Mouse (Mus musculus) CH12.LX (cell line): ENCODE data around the gene Bcl2l12. TPM values are rescaled to one million over a fixed set of nuclear protein-coding genes. Genes with fewer than 3 reads are reported as not detected.

Experiments used
- DNase-seq: peaks from one replicate; pipeline ENCODE4 v3.0.0-alpha.2; 2013; ENCODE audit errors: extremely low read depth
- H3K27ac ChIP-seq: 2 replicates; pipeline ENCODE4 v1.5.1; 2012; ENCODE audit warnings: low read depth, mild to moderate bottlenecking, control low read depth, moderate library complexity; ENCODE audit not compliant: insufficient read depth
- H3K27me3 ChIP-seq: replicated peaks from 2 replicates; pipeline ENCODE3; 2012; ENCODE audit warnings: inconsistent platforms
- H3K36me3 ChIP-seq, 2 experiments: replicated peaks in 1 of 2; 2 replicates each; pipeline versions ENCODE3 to v1.6.1; 2012; ENCODE audit warnings: inconsistent platforms in 1 of 2, low read length in 1 of 2, mild to moderate bottlenecking in 1 of 2, mixed read lengths in 1 of 2, moderate library complexity in 1 of 2; ENCODE audit not compliant: control insufficient read depth in 1 of 2, insufficient read depth in 1 of 2
- H3K4me1 ChIP-seq, 2 experiments: 2 replicates each; pipeline ENCODE4 v1.6.1; 2012; ENCODE audit warnings: inconsistent platforms in 1 of 2, moderate library complexity in 1 of 2; ENCODE audit not compliant: insufficient read depth in 2 of 2, control insufficient read depth in 1 of 2
- H3K4me2 ChIP-seq: 2 replicates; pipeline ENCODE4 v1.6.1; 2012; ENCODE audit warnings: low read depth, mild to moderate bottlenecking, control low read depth; ENCODE audit not compliant: poor library complexity, insufficient read depth, severe bottlenecking
- H3K4me3 ChIP-seq, 3 experiments: fragments of 150-350 bp in 1 of 3; sonication (generic) in 1 of 3; replicated peaks in 1 of 3; 2 replicates each; pipeline versions ENCODE3 to v1.5.1; 2011 to 2012; ENCODE audit warnings: low read depth in 2 of 3, low read length in 2 of 3, mild to moderate bottlenecking in 2 of 3, moderate library complexity in 2 of 3, control low read depth in 1 of 3, improper control_type of control experiment in 1 of 3, inconsistent platforms in 1 of 3, mixed read lengths in 1 of 3; ENCODE audit not compliant: poor library complexity in 1 of 3
- H3K79me2 ChIP-seq: replicated peaks from 2 replicates; pipeline ENCODE4 v1.6.1; 2012; ENCODE audit warnings: mild to moderate bottlenecking, moderate library complexity; ENCODE audit not compliant: control insufficient read depth, poor library complexity, insufficient read depth, severe bottlenecking; ENCODE audit errors: extremely low read depth
- H3K9ac ChIP-seq: 2 replicates; pipeline ENCODE4 v1.6.1; 2012; ENCODE audit warnings: low read depth, mild to moderate bottlenecking, control low read depth, moderate library complexity; ENCODE audit not compliant: insufficient read depth
- H3K9me3 ChIP-seq: replicated peaks from 2 replicates; pipeline ENCODE3; 2012; ENCODE audit warnings: low read length, inconsistent platforms, mixed read lengths
- CTCF ChIP-seq, 2 experiments: IDR thresholded peaks in 1 of 2; conservative IDR thresholded peaks in 1 of 2; 2 replicates each; pipeline ENCODE4 v1.5.1; 2011 to 2012; ENCODE audit warnings: low read depth in 2 of 2, low read length in 2 of 2, improper control_type of control experiment in 1 of 2, inconsistent platforms in 1 of 2, mild to moderate bottlenecking in 1 of 2, moderate library complexity in 1 of 2
- ELF1 ChIP-seq: IDR thresholded peaks from 2 replicates; pipeline ENCODE4 v1.6.1; 2014; ENCODE audit warnings: low read depth, mild to moderate bottlenecking, inconsistent platforms, low read length, improper control_type of control experiment
- EP300 ChIP-seq: IDR thresholded peaks from 2 replicates; pipeline ENCODE4 v1.6.1; 2011; ENCODE audit warnings: low read length, improper control_type of control experiment
- KAT2A ChIP-seq: IDR thresholded peaks from 2 replicates; pipeline ENCODE4 v1.6.1; 2012; ENCODE audit warnings: low read length, improper control_type of control experiment, inconsistent platforms; ENCODE audit not compliant: insufficient replicate concordance
- MAFK ChIP-seq: IDR thresholded peaks from 2 replicates; pipeline ENCODE4 v1.6.1; 2011; ENCODE audit warnings: low read length, improper control_type of control experiment; ENCODE audit not compliant: insufficient replicate concordance
- MEF2A ChIP-seq: IDR thresholded peaks from 2 replicates; pipeline ENCODE4 v1.6.1; 2014; ENCODE audit warnings: low read depth, mild to moderate bottlenecking, inconsistent platforms, low read length, improper control_type of control experiment, borderline replicate concordance
- NELFE ChIP-seq: IDR thresholded peaks from 2 replicates; pipeline ENCODE4 v1.6.1; 2011; ENCODE audit warnings: low read depth, low read length, improper control_type of control experiment
- POLR2A ChIP-seq: IDR thresholded peaks from 2 replicates; pipeline ENCODE4 v1.6.1; 2011; ENCODE audit warnings: low read depth, mild to moderate bottlenecking, improper control_type of control experiment, low read length
- POLR2AphosphoS2 ChIP-seq: IDR thresholded peaks from 2 replicates; pipeline ENCODE4 v1.6.1; 2011; ENCODE audit warnings: low read depth, low read length, improper control_type of control experiment
- RAD21 ChIP-seq: IDR thresholded peaks from 2 replicates; pipeline ENCODE4 v1.6.1; 2011; ENCODE audit warnings: low read depth, mild to moderate bottlenecking, low read length, improper control_type of control experiment, moderate library complexity
- SMC3 ChIP-seq: IDR thresholded peaks from 2 replicates; pipeline ENCODE4 v1.6.1; 2011; ENCODE audit warnings: low read depth, low read length, improper control_type of control experiment
- TBP ChIP-seq: conservative IDR thresholded peaks from 2 replicates; pipeline ENCODE4 v1.6.1; 2011; ENCODE audit warnings: low read depth, low read length, improper control_type of control experiment
- UBTF ChIP-seq: IDR thresholded peaks from 2 replicates; pipeline ENCODE4 v1.6.1; 2012; ENCODE audit warnings: low read depth, mild to moderate bottlenecking, inconsistent platforms, low read length, improper control_type of control experiment, moderate library complexity
- USF1 ChIP-seq: IDR thresholded peaks from 2 replicates; pipeline ENCODE4 v1.6.1; 2014; ENCODE audit warnings: low read depth, mild to moderate bottlenecking, inconsistent platforms, low read length, improper control_type of control experiment
- USF2 ChIP-seq: conservative IDR thresholded peaks from 2 replicates; pipeline ENCODE4 v1.6.1; 2011; ENCODE audit warnings: low read depth, low read length, improper control_type of control experiment
- ZC3H11A ChIP-seq: IDR thresholded peaks from 2 replicates; pipeline ENCODE4 v1.6.1; 2012; ENCODE audit warnings: low read depth, mild to moderate bottlenecking, inconsistent platforms, low read length, improper control_type of control experiment
- dilution Hi-C: fragments of 300-500 bp; cut with MboI; formaldehyde crosslinking; loops from 2 replicates; pipeline ENCODE4 v1.14.3; 2020; ENCODE audit warnings: low sequenced_read_pairs; ENCODE audit not compliant: extremely low pct_unique_long_range_greater_than_20kb, extremely low pct_ligation_motif_present
- in situ Hi-C: fragments of 300-500 bp; cut with MboI; formaldehyde crosslinking; loops from 3 replicates; pipeline ENCODE4 v1.14.3; 2019; ENCODE audit warnings: low sequenced_read_pairs, low pct_ligation_motif_present, low pct_unique_long_range_greater_than_20kb, mixed read lengths
- polyA plus RNA-seq: library from polyadenylated mRNA; unstranded; fragments of >175 nt; gene quantifications from 2 replicates; pipeline ENCODE4 v1.2.1, GENCODE M21; 2012; ENCODE audit warnings: low read depth; ENCODE audit not compliant: insufficient read length
- total RNA-seq, 2 experiments: library from RNA; depleted of rRNA; stranded (reverse); fragments of 300-350 nt in 1 of 2; fragments of >200 nt in 1 of 2; gene quantifications; 2 replicates each; pipeline ENCODE4 v1.2.3; 2012 to 2014

The Bcl2l12 gene
- total and polyA plus RNA-seq, 3 experiments: 9.2 to 12.6 (median 11.8) TPM

- H3K4me3 ChIP-seq: no peak overlapping the region
- in situ Hi-C loops: no loop called here
- peaks cover 73 to 98% of the 10 kb centered on the region in 2 experiments for H3K36me3 ChIP-seq
- no peaks in the 10 kb centered on the region for H3K4me1 ChIP-seq
- H3K27me3 ChIP-seq: no peaks in the 10 kb centered on the region
- no peaks in the 10 kb centered on the region; the same call in none of the 2 replicates for H3K79me2 ChIP-seq
- dilution Hi-C loops: no loop called here
- DNase-seq: no peak
- no peak for TF ChIP-seq POLR2AphosphoS2
- no peak for TF ChIP-seq MAFK
- TF ChIP-seq EP300: no peak
- TF ChIP-seq MEF2A: no peak
- no peak for TF ChIP-seq UBTF
- no peak for TF ChIP-seq NELFE
- no peak for TF ChIP-seq POLR2A
- TF ChIP-seq ZC3H11A: no peak
- no peak overlapping the region for H3K4me2 ChIP-seq
- H3K27ac ChIP-seq: no peak overlapping the region
- no peaks in the 10 kb centered on the region for H3K9me3 ChIP-seq
- no peak overlapping the region for H3K9ac ChIP-seq
Observed at GRCm38 (mm10) chr7:45038411-45038810, 39.9 kb upstream of the Bcl2l12 start.

GRCm38 (mm10) chr7:45037720-45038361, 39.3 kb upstream of the Bcl2l12 start:
- H3K27ac ChIP-seq: no peak overlapping the region
- in situ Hi-C loops (no loop called here), dilution Hi-C loops (no loop called here)
- no peak overlapping the region for H3K9ac ChIP-seq
- no peaks in the 10 kb centered on the region for H3K9me3 ChIP-seq
- H3K27me3 ChIP-seq: no peaks in the 10 kb centered on the region
- H3K36me3 ChIP-seq: peaks cover 72 to 98% of the 10 kb centered on the region in 2 experiments
- TF ChIP-seq USF2: no peak
- peak; percentile 62 for TF ChIP-seq RAD21
- TF ChIP-seq CTCF (conservative IDR thresholded peaks at IDR 0.05 in 1 of 2, IDR thresholded peaks at IDR 0.05 in 1 of 2; ENCODE audit: low read depth in 2 of 2, low read length in 2 of 2): peak; percentile 84 to 86
- peak; percentile 91 for TF ChIP-seq SMC3
- no peak overlapping the region for H3K4me3 ChIP-seq
- H3K4me2 ChIP-seq: no peak overlapping the region
- no peaks in the 10 kb centered on the region; the same call in none of the 2 replicates for H3K79me2 ChIP-seq
- no peaks in the 10 kb centered on the region for H3K4me1 ChIP-seq
- peak; percentile 54 for DNase-seq

- DNase-seq: no peak
- Histone ChIP-seq H3K4me2 (no peak overlapping the region), H3K79me2 (no peaks in the 10 kb centered on the region; the same call in none of the 2 replicates), H3K9ac (no peak overlapping the region), H3K4me3 (no peak overlapping the region), H3K9me3 (no peaks in the 10 kb centered on the region), H3K36me3 (peaks cover 70 to 96% of the 10 kb centered on the region in 2 experiments), H3K4me1 (no peaks in the 10 kb centered on the region), H3K27me3 (no peaks in the 10 kb centered on the region), H3K27ac (no peak overlapping the region)
- in situ Hi-C loops (no loop called here), dilution Hi-C loops (no loop called here)
- TF ChIP-seq USF1 (no peak), EP300 (no peak), ELF1 (no peak), TBP (no peak), KAT2A (no peak), MEF2A (no peak)
Observed at GRCm38 (mm10) chr7:45036702-45037101, 38.2 kb upstream of the Bcl2l12 start.
